ENCODE assay signal across 17 mouse cellular contexts in genomic region chr2:45092654-45093053, GRCm38 (mm10).
"Had no signal": no experiment of that assay in that cellular context is flagged by ENCODE, and none has a peak within 500 bp of the region (broad histone marks: within the 10 kb centered on the region; RNA-seq: fewer than 3 reads in every experiment).

No protein-coding gene starts in this region.

- H3K9ac ChIP-seq: lung, embryonic 14.5 days; midbrain, embryonic 12.5 days; neural tube, embryonic 13.5 days; neural tube, embryonic 15.5 days had no signal

- H3K9me3 ChIP-seq: midbrain, embryonic 10.5 days; midbrain, embryonic 12.5 days; neural tube, embryonic 13.5 days; neural tube, embryonic 15.5 days had no signal

- ATAC-seq: midbrain, embryonic 16.5 days had no signal

- H3K27ac ChIP-seq: midbrain, embryonic 12.5 days; neural tube, embryonic 15.5 days had no signal

- H3K4me2 ChIP-seq: lung, embryonic 14.5 days; midbrain, embryonic 12.5 days; neural tube, embryonic 13.5 days; neural tube, embryonic 15.5 days had no signal

- H3K27me3 ChIP-seq: midbrain, embryonic 12.5 days; neural tube, embryonic 13.5 days; neural tube, embryonic 15.5 days had no signal

- DNase-seq: lung, embryonic 14.5 days; lung, postnatal 10 days; lung, postnatal 4 days; midbrain, embryonic 14.5 days; retina, postnatal 1 day; right cerebral cortex, adult 18-20 months; right cerebral cortex, postnatal 25 days; spleen, adult 18-20 months; thymus, adult 18-20 months; thymus, postnatal 14 days; thymus, postnatal 36 days had no signal

- H3K4me3 ChIP-seq: midbrain, embryonic 10.5 days; midbrain, embryonic 12.5 days; myocyte; neural tube, embryonic 13.5 days; neural tube, embryonic 15.5 days had no signal

- H3K36me3 ChIP-seq: neural tube, embryonic 15.5 days had no signal
